Mouse (Mus musculus): ENCODE measurements around the gene Cfap43. TPM values are rescaled to one million over a fixed set of nuclear protein-coding genes. Genes with fewer than 3 reads are reported as not detected.

Cfap43 gene
- polyA plus RNA-seq, 1 experiment from 2014 or later: 0.06 TPM

DNA sequence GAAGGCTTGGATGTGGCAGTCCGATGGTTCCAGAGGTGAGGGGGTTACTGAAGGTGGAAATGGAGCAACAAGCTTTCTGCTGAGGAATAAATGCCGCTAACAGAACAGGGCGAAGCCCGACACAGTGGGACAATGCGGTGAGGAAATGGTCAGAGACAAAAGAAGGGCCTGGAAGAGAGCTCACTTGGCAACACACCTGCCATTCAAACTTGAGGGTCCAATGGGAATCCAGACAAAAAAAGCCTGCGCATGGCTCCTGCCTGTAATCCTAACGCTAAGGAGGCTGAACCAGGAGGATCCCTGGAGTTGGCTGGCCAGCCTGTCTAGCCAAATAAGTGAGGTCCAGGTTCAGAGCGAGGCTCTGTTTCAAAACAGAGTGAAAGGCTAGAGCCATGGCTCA is 222.7 kb downstream of the Cfap43 start:
- H3K4me1 ChIP-seq: 0 out of 2 replicates have a peak, but pooled peaks cover 3% of the 10 kb centered on the region
- no peak overlapping the region for H3K4me3 ChIP-seq
- no peak for DNase-seq (ENCODE audit: low spot score)
- no peaks in the 10 kb centered on the region for H3K36me3 ChIP-seq
- no peaks in the 10 kb centered on the region; the same call in 1 of the 2 replicates for H3K27me3 ChIP-seq (ENCODE audit: insufficient read depth, poor library complexity, severe bottlenecking)
- no peaks in the 10 kb centered on the region for H3K9me3 ChIP-seq
- no peak overlapping the region for H3K27ac ChIP-seq
- WGBS: 86% methylated on average over 8 of the region's 8 CpGs

DNA sequence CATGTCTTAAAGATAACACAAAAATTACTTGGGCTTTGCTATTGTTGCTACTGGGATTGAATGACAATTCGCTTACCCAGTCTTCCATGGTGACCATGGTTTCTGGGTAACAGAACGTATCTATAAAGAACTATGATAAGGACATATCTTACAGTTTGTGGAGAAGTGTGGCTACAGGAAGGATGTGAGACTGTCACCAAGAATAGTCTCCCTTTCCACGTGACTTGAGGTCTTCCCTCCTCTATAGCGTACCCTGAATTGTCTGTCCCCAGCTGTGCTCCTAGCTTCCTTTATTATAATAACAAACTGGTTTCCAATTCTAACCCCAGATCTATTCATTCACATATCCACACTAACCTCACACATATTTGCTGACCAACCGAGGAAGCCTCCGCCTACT is 223.4 kb downstream of the Cfap43 start:
- Histone ChIP-seq H3K9me3 (no peaks in the 10 kb centered on the region), H3K4me3 (no peak overlapping the region), H3K4me1 (0 out of 2 replicates have a peak, but pooled peaks cover 2% of the 10 kb centered on the region), H3K27me3 (ENCODE audit: insufficient read depth, poor library complexity, severe bottlenecking) (no peaks in the 10 kb centered on the region; the same call in 1 of the 2 replicates), H3K27ac (no peak overlapping the region), H3K36me3 (no peaks in the 10 kb centered on the region)
- 77% methylated on average over 6 of the region's 6 CpGs for WGBS
- no peak for DNase-seq (ENCODE audit: low spot score)

DNA sequence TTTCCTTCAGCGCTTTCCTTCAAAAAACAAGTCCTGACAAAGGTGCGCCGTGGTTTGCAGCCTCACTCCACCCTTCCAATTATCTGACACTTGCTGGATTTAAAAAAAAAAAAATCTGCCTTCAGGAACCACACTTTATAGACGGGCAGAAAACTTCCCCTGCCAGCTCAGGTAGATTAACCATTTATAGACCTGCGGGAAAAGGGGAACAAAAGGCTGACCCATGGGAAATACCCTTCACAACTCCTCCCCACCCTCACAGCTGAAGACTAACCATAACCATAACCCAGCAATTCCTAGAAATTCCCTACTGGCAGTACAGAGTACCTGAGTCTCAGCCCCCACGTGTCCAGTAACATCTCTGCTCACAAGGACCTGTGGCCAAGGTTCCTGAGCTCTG is 227.1 kb downstream of the Cfap43 start, which contains the start of gene Col17a1:
Gene Col17a1, minus strand, starts transcription at position 101 of the 400 bp plus-strand sequence.
- no peak for DNase-seq (ENCODE audit: low spot score)
- WGBS: 73% methylated on average over 6 of the region's 6 CpGs
- H3K9me3 ChIP-seq: no peaks in the 10 kb centered on the region
- no peaks in the 10 kb centered on the region for H3K4me1 ChIP-seq
- no peaks in the 10 kb centered on the region; the same call in 1 of the 2 replicates for H3K27me3 ChIP-seq (ENCODE audit: insufficient read depth, poor library complexity, severe bottlenecking)
- H3K36me3 ChIP-seq: no peaks in the 10 kb centered on the region
- H3K4me3 ChIP-seq: no peak within 1 kb of the TSS
- no peak within 1 kb of the TSS for H3K27ac ChIP-seq

DNA sequence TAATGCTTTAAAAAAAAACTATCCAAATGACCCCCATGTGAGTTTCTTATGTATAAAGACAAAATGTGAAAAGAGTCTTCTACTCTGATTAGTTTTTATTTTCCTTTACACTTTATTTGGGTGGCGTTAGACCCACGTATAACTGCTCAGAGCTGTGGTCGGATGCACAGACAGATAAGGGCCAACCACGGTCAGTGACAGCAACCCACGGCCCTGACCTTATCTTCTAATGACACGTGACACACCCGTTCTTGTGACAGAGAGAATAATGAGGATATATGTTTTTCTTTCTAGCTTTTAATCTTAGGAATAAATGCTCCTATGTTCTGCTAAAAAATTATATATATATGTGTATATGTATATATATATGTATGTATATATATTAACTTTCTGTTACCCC is 229.5 kb downstream of the Cfap43 start:
- H3K4me1 ChIP-seq: no peaks in the 10 kb centered on the region
- WGBS: 61% methylated on average over 7 of the region's 7 CpGs
- H3K27me3 ChIP-seq (ENCODE audit: insufficient read depth, poor library complexity, severe bottlenecking): no peaks in the 10 kb centered on the region
- H3K27ac ChIP-seq: no peak overlapping the region
- H3K36me3 ChIP-seq: no peaks in the 10 kb centered on the region
- no peak overlapping the region for H3K4me3 ChIP-seq
- DNase-seq (ENCODE audit: low spot score): no peak
- no peaks in the 10 kb centered on the region for H3K9me3 ChIP-seq

Small RNA genes within 50 kb of the gene (microRNA-seq; reads per million reads assigned to microRNA genes)
- gene Gm22240: 1.0 reads per million
- gene Mir8090: not detected

Other genes with a start within 250 kb of the Cfap43 start
- gene Col17a1, start 227.2 kb downstream of the Cfap43 start, polyA plus RNA-seq (2016; fragmentation: Nextera tagmentation; extraction: Ambion mirVana): 0.43 and 0.63 TPM in 2 replicates
- gene Sfr1, start 187.6 kb downstream of the Cfap43 start, polyA plus RNA-seq (2016; fragmentation: Nextera tagmentation; extraction: Ambion mirVana): 238 and 281 TPM in 2 replicates
- 81.5 and 129 TPM in 2 replicates for gene Gsto1, start 64.3 kb downstream of the Cfap43 start, polyA plus RNA-seq (2016; fragmentation: Nextera tagmentation; extraction: Ambion mirVana)
- gene Gsto2, start 53.8 kb downstream of the Cfap43 start, polyA plus RNA-seq (2016; fragmentation: Nextera tagmentation; extraction: Ambion mirVana): 0.59 and 1.0 TPM in 2 replicates
- 15.6 and 21.1 TPM in 2 replicates for gene Itprip, start within 50 bp of the Cfap43 start, polyA plus RNA-seq (2016; fragmentation: Nextera tagmentation; extraction: Ambion mirVana)
- 0.10 and 0.23 TPM in 2 replicates for gene Cfap58, start 18.4 kb upstream of the Cfap43 start, polyA plus RNA-seq (2016; fragmentation: Nextera tagmentation; extraction: Ambion mirVana)

All from heart, embryonic 10.5 days (tissue).